Mouse (Mus musculus) ES-E14 (cell line): ENCODE data around the gene Col4a4.

ENCODE experiments used
- CHD2 ChIP-seq: IDR thresholded peaks from 2 replicates; pipeline ENCODE4 v1.6.1; 2014; ENCODE audit warnings: mild to moderate bottlenecking, low read depth, low read length, inconsistent platforms
- HCFC1 ChIP-seq: IDR thresholded peaks from 2 replicates; pipeline ENCODE4 v1.6.1; 2012; ENCODE audit warnings: low read length, inconsistent platforms, borderline replicate concordance; ENCODE audit not compliant: insufficient read depth
- MAFK ChIP-seq: IDR thresholded peaks from 2 replicates; pipeline ENCODE4 v1.6.1; 2014; ENCODE audit warnings: mild to moderate bottlenecking, low read depth, low read length, inconsistent platforms; ENCODE audit not compliant: insufficient read depth
- ZNF384 ChIP-seq: IDR thresholded peaks from 2 replicates; pipeline ENCODE4 v1.6.1; 2012; ENCODE audit warnings: low read depth, low read length, inconsistent platforms

DNA sequence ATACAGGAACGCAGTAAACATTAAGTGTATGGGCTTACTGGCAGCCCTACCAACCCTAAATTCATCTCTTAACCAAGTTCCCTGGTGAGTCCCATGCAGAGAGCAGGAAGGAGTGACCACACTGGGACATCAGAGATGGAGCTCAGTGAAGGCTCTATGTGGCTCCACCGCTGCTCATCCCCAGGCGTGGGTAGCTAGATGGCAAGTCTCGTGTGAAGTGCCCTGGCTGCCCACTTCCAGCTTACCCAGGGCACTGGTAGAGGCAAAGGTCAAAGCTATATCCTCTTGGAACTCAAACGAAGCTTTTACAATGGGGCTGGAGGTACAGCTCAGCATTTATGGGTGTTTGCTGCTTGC, 153.0 kb downstream of the Col4a4 start:
- TF ChIP-seq MAFK, result no peak
- TF ChIP-seq CHD2, result no peak
- no peak for TF ChIP-seq ZNF384
- no peak for TF ChIP-seq HCFC1
